Mouse (Mus musculus): ENCODE measurements at regions not wholly inside any gene's neighbourhood (a gene's known extent, or its start where the extent isn't known, plus 50 kb on each side); places are given as distances from the start of the nearest gene placed in this dataset.

DNA sequence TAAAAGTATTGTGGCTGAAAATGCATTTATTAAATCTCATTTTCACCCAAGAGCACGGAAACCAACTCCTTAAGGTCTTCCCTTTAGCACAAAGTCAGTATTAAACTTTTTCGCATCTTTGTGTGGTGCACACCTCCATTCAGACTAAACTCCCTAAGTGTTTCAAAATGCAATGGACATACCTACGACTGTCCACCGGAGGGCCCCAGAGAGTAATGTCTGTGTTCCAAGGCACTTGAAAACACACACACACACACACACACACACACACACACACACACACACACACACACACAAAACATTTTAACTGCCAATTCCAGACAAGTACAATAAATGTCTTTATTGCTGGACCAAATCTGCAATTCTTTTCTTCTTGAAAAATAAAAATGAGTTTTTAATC, 243.7 kb downstream of the Foxa2 start:
- in situ Hi-C loops (cut with MboI; ENCODE audit: low pct_unique_long_range_greater_than_20kb) = loop anchor here (5.0 to 25.0 kb wide), 2 partner anchors 244 to 784 kb away; partner anchors contain the start of gene Foxa2
- ATAC-seq (no peak), DNase-seq (ENCODE audit: low read depth, low spot score) (no peak)
- ChIA-PET POLR2A (no interaction called here), CTCF (no interaction called here)
- H3K27me3 ChIP-seq = peaks cover 30% of the 10 kb centered on the region
- TF ChIP-seq CTCF (IDR thresholded peaks at IDR 0.05) = no peak

DNA sequence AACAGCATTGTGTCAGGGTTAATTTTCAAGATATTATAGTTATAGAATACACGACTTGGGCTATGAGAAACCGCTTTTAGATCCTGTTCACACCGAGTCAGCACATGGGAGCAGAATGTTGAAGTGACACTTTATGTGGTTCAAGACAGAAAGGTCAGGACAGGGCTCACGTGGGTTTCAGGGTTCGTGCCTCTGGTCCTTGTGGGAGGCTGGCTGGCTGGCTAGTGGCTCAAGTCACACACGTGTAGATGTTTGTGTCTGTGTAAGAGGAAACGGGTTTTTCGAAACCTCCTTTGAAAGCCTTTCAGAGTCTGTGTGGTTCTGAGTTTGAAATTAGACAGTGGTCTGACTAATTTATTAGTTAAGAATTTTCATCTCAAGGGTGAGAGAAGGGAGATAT, 255.3 kb downstream of the Foxa2 start:
- in situ Hi-C loops (cut with MboI; ENCODE audit: low pct_unique_long_range_greater_than_20kb) = no loop called here
- no peak for ATAC-seq
- no peak for DNase-seq (ENCODE audit: low read depth, low spot score)
- POLR2A ChIA-PET = no interaction called here
- peaks cover 3% of the 10 kb centered on the region for H3K27me3 ChIP-seq
- TF ChIP-seq CTCF (IDR thresholded peaks at IDR 0.05) = no peak
- CTCF ChIA-PET = no interaction called here

DNA sequence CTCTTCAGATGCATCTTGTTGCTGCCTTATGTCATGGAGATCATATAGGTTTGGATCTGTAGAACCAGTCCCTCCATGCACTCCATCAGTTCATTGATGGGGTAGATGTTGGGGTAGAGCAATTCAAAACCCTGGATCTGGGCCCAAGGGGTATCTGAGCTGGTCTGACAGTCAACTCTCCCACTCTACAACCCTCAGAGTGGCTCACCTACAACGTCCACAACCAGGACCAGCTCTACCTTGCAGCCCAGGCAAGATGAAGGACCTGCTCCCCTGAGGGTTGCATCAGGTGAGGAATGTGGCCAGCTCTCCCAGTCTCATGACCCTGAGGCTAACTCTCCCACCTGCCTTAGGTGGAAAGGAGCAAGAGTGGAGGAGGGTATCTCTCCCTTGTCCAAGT, 256.9 kb downstream of the Foxa2 start:
- H3K27me3 ChIP-seq = peaks cover 3% of the 10 kb centered on the region
- no peak for TF ChIP-seq CTCF (IDR thresholded peaks at IDR 0.05)
- ATAC-seq = no peak
- CTCF ChIA-PET = interaction anchor here (1.1 kb wide), 1 partner anchor 19 kb away, joined by 4 read pairs; no protein-coding TSS in a partner anchor
- DNase-seq (ENCODE audit: low read depth, low spot score) = no peak
- POLR2A ChIA-PET = no interaction called here
- in situ Hi-C loops (cut with MboI; ENCODE audit: low pct_unique_long_range_greater_than_20kb) = no loop called here

DNA sequence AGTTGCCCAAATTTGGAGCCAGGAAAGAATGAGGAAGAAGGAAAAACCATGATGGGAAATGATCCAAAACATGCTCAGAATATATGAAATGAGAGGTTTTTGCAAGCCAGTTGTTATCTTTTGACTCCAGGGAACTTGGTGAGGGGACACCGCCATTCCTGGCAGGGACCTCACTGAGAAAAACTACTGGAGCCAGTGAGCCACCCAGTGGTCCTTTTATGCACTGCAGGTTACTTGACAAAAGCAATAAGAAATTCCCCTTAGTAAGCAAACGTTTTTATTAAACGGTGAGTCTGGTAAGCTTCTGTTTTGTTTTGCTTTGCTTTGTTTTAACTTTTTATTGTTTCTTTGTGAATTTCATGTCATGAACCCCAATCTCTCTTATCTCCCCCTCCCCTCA, 257.5 kb downstream of the Foxa2 start:
- H3K27me3 ChIP-seq = peaks cover 3% of the 10 kb centered on the region
- in situ Hi-C loops (cut with MboI; ENCODE audit: low pct_unique_long_range_greater_than_20kb) = no loop called here
- POLR2A ChIA-PET = no interaction called here
- CTCF ChIA-PET = interaction anchor here (1.1 kb wide), 1 partner anchor 19 kb away, joined by 4 read pairs; no protein-coding TSS in a partner anchor
- peak; percentile 77 for TF ChIP-seq CTCF (IDR thresholded peaks at IDR 0.05)
- peak; percentile 1 for DNase-seq (ENCODE audit: low read depth, low spot score)
- ATAC-seq = no peak

DNA sequence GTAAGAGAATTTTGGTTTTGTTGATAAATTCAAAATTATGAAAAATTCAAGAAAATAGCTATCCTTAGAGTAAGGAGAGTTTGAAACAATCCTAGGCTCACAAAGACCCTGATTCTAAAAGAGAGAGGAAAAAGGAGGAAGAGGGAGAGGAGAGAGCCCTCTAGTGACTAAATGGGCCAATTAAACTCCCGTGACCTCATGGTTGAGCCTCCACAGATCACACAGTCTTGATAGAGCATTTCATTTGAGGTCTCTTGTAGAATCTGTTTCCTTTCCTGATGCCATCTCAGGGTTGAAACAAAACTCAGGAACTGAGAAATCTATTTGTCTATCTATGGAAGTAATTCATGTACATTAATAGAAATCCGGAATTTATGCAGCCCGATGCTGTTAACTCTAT, 258.8 kb downstream of the Foxa2 start:
- in situ Hi-C loops (cut with MboI; ENCODE audit: low pct_unique_long_range_greater_than_20kb) = no loop called here
- ATAC-seq (no peak), DNase-seq (ENCODE audit: low read depth, low spot score) (no peak)
- ChIA-PET CTCF (interaction anchor here (1.2 to 1.9 kb wide), 2 partner anchors 12 to 62 kb away, joined by 3 to 4 read pairs; no protein-coding TSS in a partner anchor), POLR2A (no interaction called here)
- peak; percentile 39 for TF ChIP-seq CTCF (IDR thresholded peaks at IDR 0.05)
- peaks cover 3% of the 10 kb centered on the region for H3K27me3 ChIP-seq

DNA sequence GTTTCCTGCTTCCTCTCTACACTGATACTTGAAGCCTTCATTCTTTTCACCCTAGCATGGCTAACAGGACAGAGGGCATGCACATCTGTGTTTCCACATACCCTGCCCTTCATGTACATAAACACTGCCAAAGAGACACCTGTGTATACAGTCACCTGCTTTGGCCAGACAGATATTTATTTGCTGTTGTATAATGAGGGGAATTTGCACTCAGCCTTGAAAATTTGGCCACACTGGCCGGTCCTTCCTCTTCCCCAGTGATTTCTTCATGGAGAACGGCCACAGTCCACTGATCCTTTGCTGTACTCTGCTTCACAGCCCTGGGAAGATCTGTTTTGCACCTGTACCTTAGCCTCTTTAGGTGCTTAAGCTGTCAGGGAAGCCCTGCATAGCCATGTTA, 264.3 kb downstream of the Foxa2 start:
- ChIA-PET POLR2A (no interaction called here), CTCF (no interaction called here)
- no peaks in the 10 kb centered on the region for H3K27me3 ChIP-seq
- no peak for ATAC-seq
- in situ Hi-C loops (cut with MboI; ENCODE audit: low pct_unique_long_range_greater_than_20kb) = no loop called here
- no peak for DNase-seq (ENCODE audit: low read depth, low spot score)
- TF ChIP-seq CTCF (IDR thresholded peaks at IDR 0.05) = no peak

DNA sequence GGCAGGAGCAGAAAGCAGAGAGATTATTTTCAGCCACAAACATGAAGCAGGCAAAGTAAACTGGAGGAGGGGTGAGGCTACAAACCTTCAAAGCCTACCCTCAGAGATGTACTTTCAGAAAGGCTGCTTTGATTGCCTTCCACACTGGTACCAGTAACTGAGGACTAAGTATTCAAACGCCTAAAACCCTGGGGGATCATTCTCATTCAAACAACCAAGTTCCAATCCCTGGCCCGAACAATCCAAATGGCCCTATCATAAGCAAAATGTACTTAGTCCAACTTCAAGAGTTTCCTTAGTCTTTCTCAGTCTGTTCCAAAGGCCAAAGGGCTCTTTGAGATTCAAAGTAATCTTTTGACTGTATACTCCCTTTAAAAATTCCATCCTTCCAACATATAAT, 270.5 kb downstream of the Foxa2 start:
- DNase-seq (ENCODE audit: low read depth, low spot score) (no peak), ATAC-seq (no peak)
- ChIA-PET POLR2A (no interaction called here), CTCF (no interaction called here)
- in situ Hi-C loops (cut with MboI; ENCODE audit: low pct_unique_long_range_greater_than_20kb) = no loop called here
- TF ChIP-seq CTCF (IDR thresholded peaks at IDR 0.05) = no peak
- H3K27me3 ChIP-seq = no peaks in the 10 kb centered on the region

DNA sequence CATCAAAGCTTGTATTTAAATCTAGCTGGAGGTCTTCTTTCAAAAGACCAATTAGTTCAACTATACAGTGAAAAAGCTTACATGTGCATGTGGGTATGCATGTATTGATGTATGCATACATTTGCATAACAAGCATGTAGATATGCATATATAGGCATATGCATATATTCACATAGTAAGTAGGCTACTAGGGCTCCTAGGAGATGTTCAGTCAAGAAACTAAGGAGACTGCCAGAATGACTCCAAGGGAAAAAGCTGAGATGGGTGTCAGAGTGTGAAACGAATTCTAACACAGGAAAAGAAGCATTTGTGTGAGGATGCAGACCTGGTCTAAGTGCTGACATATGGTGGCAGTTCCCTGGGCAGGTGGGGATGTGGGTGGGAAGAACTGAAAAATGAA, 274.2 kb downstream of the Foxa2 start:
- no peak for ATAC-seq
- no peaks in the 10 kb centered on the region for H3K27me3 ChIP-seq
- in situ Hi-C loops (cut with MboI; ENCODE audit: low pct_unique_long_range_greater_than_20kb) = no loop called here
- TF ChIP-seq CTCF (IDR thresholded peaks at IDR 0.05) = no peak
- ChIA-PET CTCF (interaction anchor here (1.4 kb wide), 1 partner anchor 13 kb away, joined by 3 read pairs; no protein-coding TSS in a partner anchor), POLR2A (no interaction called here)
- no peak for DNase-seq (ENCODE audit: low read depth, low spot score)

DNA sequence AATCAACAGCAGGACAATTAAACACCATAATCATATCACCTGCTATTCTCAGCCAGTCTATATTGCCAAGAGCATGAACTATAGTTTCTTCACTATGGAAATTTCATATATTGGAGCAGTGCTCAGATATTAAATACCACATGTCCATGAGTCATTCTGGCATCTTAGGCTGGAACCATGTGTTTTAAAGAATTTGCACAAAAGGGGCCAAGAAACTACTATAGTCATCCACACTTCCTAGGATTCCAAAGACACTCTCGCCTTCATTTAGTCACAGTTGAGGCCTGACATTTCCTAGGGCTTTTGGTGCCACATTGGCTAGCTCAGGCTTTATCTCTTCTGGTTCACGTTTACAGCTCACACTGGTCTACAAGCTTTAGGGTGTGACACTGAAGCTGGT, 293.7 kb downstream of the Foxa2 start:
- DNase-seq (ENCODE audit: low read depth, low spot score) (no peak), ATAC-seq (no peak)
- ChIA-PET POLR2A (no interaction called here), CTCF (interaction anchor here (1.1 kb wide), 1 partner anchor 11 kb away, joined by 3 read pairs; no protein-coding TSS in a partner anchor)
- peaks cover 4% of the 10 kb centered on the region for H3K27me3 ChIP-seq
- TF ChIP-seq CTCF (IDR thresholded peaks at IDR 0.05) = no peak
- in situ Hi-C loops (cut with MboI; ENCODE audit: low pct_unique_long_range_greater_than_20kb) = no loop called here

DNA sequence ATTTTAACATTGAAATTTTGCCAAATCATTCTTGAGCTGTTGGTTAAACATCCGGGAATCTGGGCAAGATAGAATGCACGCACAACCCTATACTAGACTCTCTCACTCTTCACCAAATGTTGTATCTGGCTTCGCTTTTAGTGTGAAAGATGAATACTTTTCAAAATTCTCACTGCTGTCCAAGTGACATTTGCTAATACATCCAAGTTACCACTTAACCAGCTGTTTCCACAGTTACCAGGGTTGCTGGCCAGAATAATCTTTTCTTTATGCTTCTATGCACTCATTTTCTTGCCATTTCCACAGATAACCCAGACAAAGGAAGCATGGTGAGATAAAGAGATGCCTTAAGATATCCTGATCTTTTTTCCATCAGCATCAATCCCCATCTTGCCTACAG, 294.9 kb downstream of the Foxa2 start:
- in situ Hi-C loops (cut with MboI; ENCODE audit: low pct_unique_long_range_greater_than_20kb) = no loop called here
- H3K27me3 ChIP-seq = no peaks in the 10 kb centered on the region
- CTCF ChIA-PET = interaction anchor here (1.9 kb wide), 1 partner anchor 13 kb away, joined by 6 read pairs; no protein-coding TSS in a partner anchor
- ATAC-seq (no peak), DNase-seq (ENCODE audit: low read depth, low spot score) (no peak)
- TF ChIP-seq CTCF (IDR thresholded peaks at IDR 0.05) = no peak
- POLR2A ChIA-PET = no interaction called here

DNA sequence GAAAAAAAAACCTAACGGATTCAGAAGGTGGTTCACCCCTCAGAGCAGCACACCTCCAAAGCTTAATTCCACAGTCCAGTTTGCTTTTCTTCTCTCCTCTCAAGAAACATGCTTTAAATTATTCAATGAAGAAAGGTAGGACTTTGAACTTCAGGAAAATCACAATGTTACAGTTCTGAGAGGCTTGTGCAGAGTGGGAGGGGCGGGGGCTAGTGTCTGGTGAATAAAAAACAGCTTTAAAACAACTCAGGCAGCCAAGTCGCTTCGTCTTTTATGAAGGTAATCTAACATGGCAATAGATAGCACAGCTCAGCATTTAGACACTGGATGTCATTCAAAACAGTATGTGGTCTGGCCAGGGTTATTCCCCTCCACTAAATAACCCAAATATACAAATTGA, 298.8 kb downstream of the Foxa2 start:
- ChIA-PET POLR2A (no interaction called here), CTCF (interaction anchor here (1.6 kb wide), 1 partner anchor 9 kb away, joined by 5 read pairs; no protein-coding TSS in a partner anchor)
- no peak for TF ChIP-seq CTCF (IDR thresholded peaks at IDR 0.05)
- in situ Hi-C loops (cut with MboI; ENCODE audit: low pct_unique_long_range_greater_than_20kb) = no loop called here
- no peaks in the 10 kb centered on the region for H3K27me3 ChIP-seq
- no peak for ATAC-seq
- DNase-seq (ENCODE audit: low read depth, low spot score) = no peak

DNA sequence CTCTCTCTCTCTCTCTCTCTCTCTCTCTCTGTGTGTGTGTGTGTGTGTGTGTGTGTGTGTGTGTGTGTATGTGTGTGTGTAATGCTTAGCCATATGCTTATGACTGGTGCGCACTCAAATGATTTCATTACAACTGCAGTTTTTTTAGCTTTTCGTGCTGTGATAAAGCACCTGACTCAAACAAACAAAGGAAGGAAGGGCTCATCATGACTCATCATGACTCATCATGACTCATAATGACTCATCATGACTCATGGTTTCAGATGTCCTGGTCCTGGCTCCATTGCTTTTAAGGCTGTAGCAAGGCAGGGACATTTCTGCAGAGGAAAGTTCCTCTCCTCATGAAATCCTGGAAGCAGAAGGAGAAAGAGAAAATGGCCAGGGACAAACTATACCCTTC, 302.9 kb downstream of the Foxa2 start:
- H3K27me3 ChIP-seq = no peaks in the 10 kb centered on the region
- TF ChIP-seq CTCF (IDR thresholded peaks at IDR 0.05) = no peak
- ChIA-PET CTCF (no interaction called here), POLR2A (no interaction called here)
- DNase-seq (ENCODE audit: low read depth, low spot score) (no peak), ATAC-seq (no peak)
- in situ Hi-C loops (cut with MboI; ENCODE audit: low pct_unique_long_range_greater_than_20kb) = no loop called here
